Mouse (Mus musculus): ENCODE data around the gene Bcas3. TPM values are rescaled to one million over a fixed set of nuclear protein-coding genes. Genes with fewer than 3 reads are reported as not detected.
A peak's percentile ranks its signal among the peaks of the same experiment; 100 is the strongest.

The Bcas3 gene
- total RNA-seq, 2 experiments from 2014 or later, result 19.8 to 22.1 TPM

GRCm38 (mm10) chr11:85836523-85837290 is 483.7 kb downstream of the Bcas3 start:
- no peak for ATAC-seq (replicated peaks; ENCODE audit: poor library complexity)

- ATAC-seq (replicated peaks; ENCODE audit: poor library complexity), result no peak
These were observed 484.3 kb downstream of the Bcas3 start for GRCm38 (mm10) chr11:85837291-85837647.

- ATAC-seq (replicated peaks; ENCODE audit: poor library complexity), result no peak
These were observed 484.9 kb downstream of the Bcas3 start for GRCm38 (mm10) chr11:85837648-85838423.

GRCm38 (mm10) chr11:85838424-85839257 is 485.7 kb downstream of the Bcas3 start:
- ATAC-seq (replicated peaks; ENCODE audit: poor library complexity), result no peak

GRCm38 (mm10) chr11:85839258-85840030 is 486.5 kb downstream of the Bcas3 start:
- no peak for ATAC-seq (replicated peaks; ENCODE audit: poor library complexity)

GRCm38 (mm10) chr11:85840031-85840802 is 487.2 kb downstream of the Bcas3 start:
- ATAC-seq (replicated peaks; ENCODE audit: poor library complexity), result no peak

GRCm38 (mm10) chr11:85840803-85841145 is 487.8 kb downstream of the Bcas3 start:
- ATAC-seq (replicated peaks; ENCODE audit: poor library complexity), result no peak

GRCm38 (mm10) chr11:85841211-85841681 is 488.3 kb downstream of the Bcas3 start:
- ATAC-seq (replicated peaks; ENCODE audit: poor library complexity), result no peak

GRCm38 (mm10) chr11:85841980-85842379 is 489.0 kb downstream of the Bcas3 start:
- peak; percentile 56 for ATAC-seq (replicated peaks; ENCODE audit: poor library complexity)

- 0 out of 2 replicates have a peak, but pooled peaks have one; percentile 8 for ATAC-seq (replicated peaks; ENCODE audit: poor library complexity)
These were observed 489.8 kb downstream of the Bcas3 start for GRCm38 (mm10) chr11:85842596-85843346.

GRCm38 (mm10) chr11:85843347-85843692 is 490.4 kb downstream of the Bcas3 start:
- ATAC-seq (replicated peaks; ENCODE audit: poor library complexity), result peak; percentile 63

- peak; percentile 43 for ATAC-seq (replicated peaks; ENCODE audit: poor library complexity)
These were observed 491.4 kb downstream of the Bcas3 start for GRCm38 (mm10) chr11:85844144-85844965.

GRCm38 (mm10) chr11:85844971-85845370 is 492.0 kb downstream of the Bcas3 start:
- no peak for ATAC-seq (replicated peaks; ENCODE audit: poor library complexity)

GRCm38 (mm10) chr11:85845921-85846320 is 493.0 kb downstream of the Bcas3 start:
- no peak for ATAC-seq (replicated peaks; ENCODE audit: poor library complexity)

GRCm38 (mm10) chr11:85846509-85846908 is 493.5 kb downstream of the Bcas3 start:
- no peak for ATAC-seq (replicated peaks; ENCODE audit: poor library complexity)

- ATAC-seq (replicated peaks; ENCODE audit: poor library complexity), result peak; percentile 91
These were observed 496.1 kb downstream of the Bcas3 start for GRCm38 (mm10) chr11:85849037-85849436.

- ATAC-seq (replicated peaks; ENCODE audit: poor library complexity), result no peak
These were observed 497.3 kb downstream of the Bcas3 start, which contains the start of gene Gm11444 for GRCm38 (mm10) chr11:85850233-85850632. Gm11444 (minus strand) TSS chr11:85850333.

- ATAC-seq (replicated peaks; ENCODE audit: poor library complexity), result no peak
These were observed 497.8 kb downstream of the Bcas3 start for GRCm38 (mm10) chr11:85850758-85851157.
